ENCODE assay signal across 8 mouse cellular contexts in genomic region chr1:191717141-191717540, GRCm38 (mm10). TPM values are rescaled to one million over a fixed set of nuclear protein-coding genes. Genes with fewer than 3 reads are reported as not detected.
DNase-seq lines count a peak whose midpoint lies in the region; ATAC-seq and TF ChIP-seq lines count a peak whose summit lies in the region.

No protein-coding gene starts in this region.

- H3K36me3 ChIP-seq in lung, embryonic 14.5 days (ENCODE audit: insufficient read depth): peaks cover 15% of the 10 kb centered on the region
- peaks cover 9% of the 10 kb centered on the region; the same call in 1 of the 2 replicates for H3K36me3 ChIP-seq in embryonic facial prominence, embryonic 12.5 days
- peaks cover 4% of the 10 kb centered on the region; the same call in 1 of the 2 replicates for H3K36me3 ChIP-seq in intestine, postnatal 0 days (ENCODE audit: control insufficient read depth, insufficient read depth)
- H3K36me3 ChIP-seq in neural tube, embryonic 15.5 days: no peaks in the 10 kb centered on the region

- peak overlapping the region; percentile 89 for H3K9ac ChIP-seq in lung, embryonic 14.5 days
- peak overlapping the region; percentile 97 for H3K9ac ChIP-seq in embryonic facial prominence, embryonic 12.5 days
- peak overlapping the region; percentile 98; the same call in 1 of the 2 replicates for H3K9ac ChIP-seq in intestine, postnatal 0 days (ENCODE audit: low read depth, low read length)
- peak overlapping the region; percentile 97 for H3K9ac ChIP-seq in neural tube, embryonic 15.5 days (replicated peaks)

- peak overlapping the region; percentile 94 for H3K27ac ChIP-seq in lung, embryonic 14.5 days (ENCODE audit: low read depth)
- peak overlapping the region; percentile 95 for H3K27ac ChIP-seq in embryonic facial prominence, embryonic 12.5 days
- peak overlapping the region; percentile 99; the same call in 1 of the 2 replicates for H3K27ac ChIP-seq in intestine, postnatal 0 days (ENCODE audit: low read depth, low read length)
- H3K27ac ChIP-seq in neural tube, embryonic 15.5 days (replicated peaks): peak overlapping the region; percentile 92

- no peak for DNase-seq in lung, embryonic 14.5 days
- DNase-seq in lung, postnatal 25 days (ENCODE audit: low spot score): no peak
- DNase-seq in adrenal gland, postnatal 10 days: no peak
- DNase-seq in yolk sac, embryonic 10.5 days (ENCODE audit: low spot score): no peak
- DNase-seq in cerebellum, postnatal 36 days: no peak

- H3K4me1 ChIP-seq in lung, embryonic 14.5 days (ENCODE audit: insufficient read depth): no peaks in the 10 kb centered on the region; the same call in 1 of the 2 replicates
- H3K4me1 ChIP-seq in embryonic facial prominence, embryonic 12.5 days: peaks cover 19% of the 10 kb centered on the region; the same call in 1 of the 2 replicates
- no peaks in the 10 kb centered on the region for H3K4me1 ChIP-seq in intestine, postnatal 0 days (replicated peaks; ENCODE audit: control insufficient read depth, insufficient read depth, low read length)
- H3K4me1 ChIP-seq in neural tube, embryonic 15.5 days: peaks cover 31% of the 10 kb centered on the region

- WGBS in lung, embryonic 14.5 days: 0% methylated on average over 1 of the region's 1 CpGs
- 6% methylated on average over 1 of the region's 1 CpGs for WGBS in embryonic facial prominence, embryonic 12.5 days
- WGBS in intestine, postnatal 0 days: 0% methylated on average over 1 of the region's 1 CpGs
- WGBS in neural tube, embryonic 15.5 days: 5% methylated on average over 1 of the region's 1 CpGs

- ATAC-seq in lung, embryonic 14.5 days (ENCODE audit: insufficient read depth): peak; percentile 19; the same call in 1 of the 2 replicates
- ATAC-seq in embryonic facial prominence, embryonic 12.5 days (ENCODE audit: insufficient number of reproducible peaks, insufficient read depth, low FRiP score, low TSS enrichment): no peak
- ATAC-seq in intestine, postnatal 0 days: no peak
- ATAC-seq in neural tube, embryonic 15.5 days (ENCODE audit: low FRiP score): no peak

- no peak for TF ChIP-seq CTCF in lung, embryonic 14.5 days (IDR thresholded peaks at IDR 0.05; ENCODE audit: low read depth)
- TF ChIP-seq CTCF in intestine, postnatal 0 days (IDR thresholded peaks at IDR 0.05; ENCODE audit: low read depth): no peak

- H3K9me3 ChIP-seq in lung, embryonic 14.5 days (ENCODE audit: low read depth, low read length): no peaks in the 10 kb centered on the region
- H3K9me3 ChIP-seq in embryonic facial prominence, embryonic 12.5 days: no peaks in the 10 kb centered on the region
- H3K9me3 ChIP-seq in intestine, postnatal 0 days (ENCODE audit: control insufficient read depth): no peaks in the 10 kb centered on the region
- H3K9me3 ChIP-seq in neural tube, embryonic 15.5 days (replicated peaks): no peaks in the 10 kb centered on the region

- no peaks in the 10 kb centered on the region for H3K27me3 ChIP-seq in lung, embryonic 14.5 days (ENCODE audit: insufficient read depth, low read length)
- H3K27me3 ChIP-seq in embryonic facial prominence, embryonic 12.5 days: no peaks in the 10 kb centered on the region
- H3K27me3 ChIP-seq in intestine, postnatal 0 days (replicated peaks; ENCODE audit: control insufficient read depth, insufficient read depth, low read length): no peaks in the 10 kb centered on the region
- H3K27me3 ChIP-seq in neural tube, embryonic 15.5 days (replicated peaks): no peaks in the 10 kb centered on the region

- H3K4me2 ChIP-seq in lung, embryonic 14.5 days: peak overlapping the region; percentile 71
- H3K4me2 ChIP-seq in embryonic facial prominence, embryonic 12.5 days (replicated peaks): peak overlapping the region; percentile 85
- H3K4me2 ChIP-seq in intestine, postnatal 0 days (replicated peaks; ENCODE audit: low read depth): peak overlapping the region; percentile 94
- peak overlapping the region; percentile 79 for H3K4me2 ChIP-seq in neural tube, embryonic 15.5 days

- H3K4me3 ChIP-seq in lung, embryonic 14.5 days (ENCODE audit: low read depth, low read length): peak overlapping the region; percentile 74
- H3K4me3 ChIP-seq in embryonic facial prominence, embryonic 12.5 days: peak overlapping the region; percentile 93
- peak overlapping the region; percentile 91 for H3K4me3 ChIP-seq in intestine, postnatal 0 days (ENCODE audit: low read depth, low read length)
- peak overlapping the region; percentile 91 for H3K4me3 ChIP-seq in neural tube, embryonic 15.5 days (replicated peaks)

RNA-seq across cellular contexts. Expression of gene Lpgat1, which starts 0.5 kb away (rescaled TPM):
- polyA plus RNA-seq in lung, embryonic 14.5 days (2014; fragmentation: Nextera tagmentation; extraction: Ambion mirVana): 38.5 and 43.2 TPM in 2 replicates
- 37.2 and 40.3 TPM in 2 replicates for polyA plus RNA-seq in embryonic facial prominence, embryonic 12.5 days (2016; fragmentation: Nextera tagmentation; extraction: Ambion mirVana)
- 135 and 138 TPM in 2 replicates for polyA plus RNA-seq in intestine, postnatal 0 days (2015; fragmentation: Nextera tagmentation; extraction: Ambion mirVana)
- polyA plus RNA-seq in neural tube, embryonic 15.5 days (2015; fragmentation: Nextera tagmentation; extraction: Ambion mirVana): 31.2 and 37.3 TPM in 2 replicates
- total RNA-seq in adrenal gland, postnatal 10 days (2021): 10 to 100 TPM; 67.9 to 74.3 TPM
